Mouse (Mus musculus) heart, embryonic 16.5 days (tissue): ENCODE results near the gene Ubfd1. TPM values are rescaled to one million over a fixed set of nuclear protein-coding genes. Genes with fewer than 3 reads are reported as not detected.

Source experiments
- ATAC-seq: fragments of 200-750 bp; cut with Nextera tagmentation; replicated peaks from 2 replicates; pipeline ENCODE4 v1.8.0; 2017; ENCODE audit warnings: moderate number of reproducible peaks; ENCODE audit not compliant: insufficient read depth, low FRiP score; ENCODE audit errors: extremely low read depth
- H3K27ac ChIP-seq: fragments of 300-500 bp; sonication (generic); 2 replicates; pipeline ENCODE4 v1.5.1; 2014; ENCODE audit warnings: mild to moderate bottlenecking, low read length, control low read depth, moderate library complexity
- H3K27me3 ChIP-seq: fragments of 300-500 bp; sonication (generic); 2 replicates; pipeline ENCODE4 v1.6.1; 2014; ENCODE audit warnings: low read length, mixed read lengths; ENCODE audit not compliant: control insufficient read depth, insufficient read depth
- H3K36me3 ChIP-seq: fragments of 300-500 bp; sonication (generic); 2 replicates; pipeline ENCODE4 v1.6.1; 2014; ENCODE audit not compliant: control insufficient read depth, insufficient read depth
- H3K4me1 ChIP-seq: fragments of 300-500 bp; sonication (generic); 2 replicates; pipeline ENCODE4 v1.6.1; 2014; ENCODE audit warnings: low read length, mixed read lengths; ENCODE audit not compliant: control insufficient read depth, insufficient read depth
- H3K4me2 ChIP-seq: fragments of 300-500 bp; sonication (generic); 2 replicates; pipeline ENCODE4 v1.6.1; 2014; ENCODE audit warnings: low read depth, mild to moderate bottlenecking, control low read depth, low read length
- H3K4me3 ChIP-seq: fragments of 300-500 bp; sonication (generic); 2 replicates; pipeline ENCODE4 v1.5.1; 2014; ENCODE audit warnings: mild to moderate bottlenecking, control low read depth, low read length
- H3K9ac ChIP-seq: fragments of 300-500 bp; sonication (generic); 2 replicates; pipeline ENCODE4 v1.6.1; 2014; ENCODE audit warnings: low read length, control low read depth
- H3K9me3 ChIP-seq: fragments of 300-500 bp; sonication (generic); replicated peaks from 2 replicates; pipeline ENCODE4 v1.6.1; 2016; ENCODE audit warnings: low read length; ENCODE audit not compliant: control insufficient read depth
- WGBS: fragments of 180-500 bp; shearing (Covaris S2); extraction: QIAGEN DNeasy Blood & Tissue Kit; methylation state at CpG from one replicate; pipeline ENCODE4 v1.1.7; 2014; 5-methylcytosine and 5-hydroxymethylcytosine counted together
- polyA plus RNA-seq: library from polyadenylated mRNA; unstranded; fragments of >200 nt; fragmentation: Nextera tagmentation; extraction: Ambion mirVana; gene quantifications from 2 replicates; pipeline ENCODE4 v1.2.1, GENCODE M21; 2015

The Ubfd1 gene
- polyA plus RNA-seq, 1 experiment from 2014 or later, result 44.5 TPM

- Histone ChIP-seq H3K9me3 (no peaks in the 10 kb centered on the region), H3K4me1 (peaks cover 38% of the 10 kb centered on the region), H3K4me2 (peak overlapping the region; percentile 59), H3K4me3 (peak overlapping the region; percentile 46; the same call in 1 of the 2 replicates), H3K27me3 (no peaks in the 10 kb centered on the region), H3K27ac (peak overlapping the region; percentile 97), H3K36me3 (peaks cover 16% of the 10 kb centered on the region), H3K9ac (peak overlapping the region; percentile 71)
- peak; percentile 86 for ATAC-seq
- 28% methylated on average over 4 of the region's 4 CpGs for WGBS
Measured at GRCm38 (mm10) chr7:122045181-122045634, 21.8 kb upstream of the Ubfd1 start.

- H3K27ac ChIP-seq, result peak overlapping the region; percentile 97
- ATAC-seq, result 0 out of 2 replicates have a peak, but pooled peaks have one; percentile 12
- no peaks in the 10 kb centered on the region for H3K9me3 ChIP-seq
- H3K4me3 ChIP-seq, result peak overlapping the region; percentile 46
- peak overlapping the region; percentile 59 for H3K4me2 ChIP-seq
- H3K36me3 ChIP-seq, result peaks cover 16% of the 10 kb centered on the region
- H3K27me3 ChIP-seq, result no peaks in the 10 kb centered on the region
- 31% methylated on average over 1 of the region's 1 CpGs for WGBS
- H3K9ac ChIP-seq, result peak overlapping the region; percentile 71
- H3K4me1 ChIP-seq, result peaks cover 38% of the 10 kb centered on the region
Measured at GRCm38 (mm10) chr7:122045711-122046110, 21.3 kb upstream of the Ubfd1 start.

- peak overlapping the region; percentile 46 for H3K4me3 ChIP-seq
- H3K4me1 ChIP-seq, result peaks cover 38% of the 10 kb centered on the region
- H3K27me3 ChIP-seq, result no peaks in the 10 kb centered on the region
- 21% methylated on average over 2 of the region's 2 CpGs for WGBS
- peak overlapping the region; percentile 97 for H3K27ac ChIP-seq
- peaks cover 12% of the 10 kb centered on the region for H3K36me3 ChIP-seq
- peak overlapping the region; percentile 59 for H3K4me2 ChIP-seq
- H3K9me3 ChIP-seq, result no peaks in the 10 kb centered on the region
- H3K9ac ChIP-seq, result peak overlapping the region; percentile 71
- ATAC-seq, result peak; percentile 42; the same call in 1 of the 2 replicates
Measured at GRCm38 (mm10) chr7:122046813-122047212, 20.2 kb upstream of the Ubfd1 start.

- Histone ChIP-seq H3K9me3 (no peaks in the 10 kb centered on the region), H3K4me2 (no peak overlapping the region), H3K36me3 (peaks cover 12% of the 10 kb centered on the region), H3K4me1 (peaks cover 30% of the 10 kb centered on the region), H3K4me3 (no peak overlapping the region), H3K27ac (peak overlapping the region; percentile 97), H3K9ac (no peak overlapping the region), H3K27me3 (no peaks in the 10 kb centered on the region)
- ATAC-seq, result no peak
- WGBS, result 82% methylated on average over 9 of the region's 9 CpGs
Measured at GRCm38 (mm10) chr7:122048191-122048590, 18.8 kb upstream of the Ubfd1 start.

- no peak for ATAC-seq
- Histone ChIP-seq H3K4me2 (no peak overlapping the region), H3K27ac (peak overlapping the region; percentile 6; the same call in 1 of the 2 replicates), H3K27me3 (no peaks in the 10 kb centered on the region), H3K9ac (no peak overlapping the region), H3K4me3 (no peak overlapping the region), H3K9me3 (no peaks in the 10 kb centered on the region), H3K4me1 (peaks cover 24% of the 10 kb centered on the region), H3K36me3 (peaks cover 20% of the 10 kb centered on the region; the same call in 1 of the 2 replicates)
- 67% methylated on average over 1 of the region's 1 CpGs for WGBS
Measured at GRCm38 (mm10) chr7:122050834-122051233, 16.1 kb upstream of the Ubfd1 start.

- Histone ChIP-seq H3K27me3 (no peaks in the 10 kb centered on the region), H3K4me1 (no peaks in the 10 kb centered on the region), H3K4me2 (no peak overlapping the region), H3K27ac (no peak overlapping the region), H3K9ac (no peak overlapping the region), H3K36me3 (peaks cover 30% of the 10 kb centered on the region), H3K9me3 (0 out of 2 replicates have a peak, but pooled peaks cover 2% of the 10 kb centered on the region), H3K4me3 (no peak overlapping the region)
- ATAC-seq, result no peak
- WGBS, result 79% methylated on average over 5 of the region's 5 CpGs
Measured at GRCm38 (mm10) chr7:122056633-122057032, 10.3 kb upstream of the Ubfd1 start.

GRCm38 (mm10) chr7:122065656-122066055 lies 1.3 kb upstream of the Ubfd1 start:
- Histone ChIP-seq H3K9ac (peak overlapping the region; percentile 97; the same call in 1 of the 2 replicates), H3K27ac (peak overlapping the region; percentile 87), H3K4me2 (peak overlapping the region; percentile 96), H3K4me1 (peaks cover 30% of the 10 kb centered on the region), H3K36me3 (peaks cover 17% of the 10 kb centered on the region; the same call in 1 of the 2 replicates), H3K4me3 (peak overlapping the region; percentile 99; the same call in 1 of the 2 replicates), H3K27me3 (no peaks in the 10 kb centered on the region), H3K9me3 (no peaks in the 10 kb centered on the region)
- no peak for ATAC-seq
- whole genome bisulfite sequencing, result 33% methylated on average over 1 of the region's 1 CpGs

- Histone ChIP-seq H3K36me3 (peaks cover 20% of the 10 kb centered on the region; the same call in 1 of the 2 replicates), H3K9me3 (no peaks in the 10 kb centered on the region), H3K4me1 (peaks cover 31% of the 10 kb centered on the region), H3K4me2 (peak overlapping the region; percentile 96), H3K27me3 (no peaks in the 10 kb centered on the region), H3K27ac (peak overlapping the region; percentile 87), H3K9ac (peak overlapping the region; percentile 97), H3K4me3 (peak overlapping the region; percentile 99)
- 13% methylated on average over 31 of the region's 31 CpGs for WGBS
- ATAC-seq, result peak; percentile 43; the same call in 1 of the 2 replicates
Measured at GRCm38 (mm10) chr7:122066102-122066944, 652 bp upstream of the Ubfd1 start.
